Mouse (Mus musculus): ENCODE data around the gene Cldn6. TPM values are rescaled to one million over a fixed set of nuclear protein-coding genes. Genes with fewer than 3 reads are reported as not detected.

The Cldn6 gene
- total and polyA plus RNA-seq, 3 experiments: not detected

DNA sequence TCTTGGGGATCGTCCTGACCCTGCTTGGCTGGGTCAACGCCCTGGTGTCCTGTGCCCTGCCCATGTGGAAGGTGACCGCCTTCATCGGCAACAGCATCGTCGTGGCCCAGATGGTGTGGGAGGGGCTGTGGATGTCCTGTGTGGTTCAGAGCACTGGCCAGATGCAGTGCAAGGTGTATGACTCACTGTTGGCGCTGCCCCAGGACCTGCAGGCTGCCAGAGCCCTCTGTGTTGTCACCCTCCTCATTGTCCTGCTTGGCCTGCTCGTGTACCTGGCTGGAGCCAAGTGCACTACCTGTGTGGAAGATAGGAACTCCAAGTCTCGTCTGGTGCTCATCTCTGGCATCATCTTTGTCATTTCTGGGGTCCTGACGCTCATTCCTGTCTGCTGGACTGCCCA lies 2.0 kb downstream of the Cldn6 start (continued):
- no peak for TF ChIP-seq MYC (IDR thresholded peaks at IDR 0.05; ENCODE audit: low read depth, low read length)
- TF ChIP-seq TBP (conservative IDR thresholded peaks at IDR 0.05; ENCODE audit: low read depth, low read length): no peak

GRCm38 (mm10) chr17:23682092-23682491 lies 3.0 kb downstream of the Cldn6 start:
- H3K4me3 ChIP-seq (replicated peaks in 1 of 3; ENCODE audit: low read depth in 2 of 3, low read length in 2 of 3, poor library complexity in 1 of 3): no peak overlapping the region
- no peak overlapping the region for H3K4me2 ChIP-seq (ENCODE audit: insufficient read depth, low read depth, poor library complexity, severe bottlenecking)
- no peak overlapping the region for H3K9ac ChIP-seq (ENCODE audit: insufficient read depth, low read depth)
- DNase-seq (ENCODE audit: extremely low read depth): no peak
- dilution Hi-C loops (cut with MboI; ENCODE audit: extremely low pct_ligation_motif_present, extremely low pct_unique_long_range_greater_than_20kb, low sequenced_read_pairs): no loop called here
- in situ Hi-C loops (cut with MboI; ENCODE audit: low pct_ligation_motif_present, low pct_unique_long_range_greater_than_20kb, low sequenced_read_pairs): no loop called here
- H3K9me3 ChIP-seq (replicated peaks; ENCODE audit: low read length): no peaks in the 10 kb centered on the region
- peaks cover 82% of the 10 kb centered on the region for H3K27me3 ChIP-seq (replicated peaks)
- H3K36me3 ChIP-seq (replicated peaks in 1 of 2; ENCODE audit: control insufficient read depth in 1 of 2, insufficient read depth in 1 of 2, low read length in 1 of 2): no peaks in the 10 kb centered on the region
- no peak overlapping the region for H3K27ac ChIP-seq (ENCODE audit: insufficient read depth, low read depth)
- H3K4me1 ChIP-seq (ENCODE audit: control insufficient read depth in 1 of 2, insufficient read depth in 2 of 2): peaks cover 12 to 18% of the 10 kb centered on the region in 2 experiments; a peak in 3 of 4 replicates
- no peaks in the 10 kb centered on the region for H3K79me2 ChIP-seq (replicated peaks; ENCODE audit: control insufficient read depth, extremely low read depth, insufficient read depth, poor library complexity, severe bottlenecking)
- TF ChIP-seq ZKSCAN1 (IDR thresholded peaks at IDR 0.05; ENCODE audit: borderline replicate concordance, low read depth, low read length) (no peak), RCOR1 (conservative IDR thresholded peaks at IDR 0.05; ENCODE audit: low read depth, low read length) (no peak), MAZ (IDR thresholded peaks at IDR 0.05; ENCODE audit: low read depth, low read length) (no peak), USF1 (IDR thresholded peaks at IDR 0.05; ENCODE audit: low read depth, low read length) (no peak), NRF1 (IDR thresholded peaks at IDR 0.05; ENCODE audit: low read depth, low read length) (no peak), TBP (conservative IDR thresholded peaks at IDR 0.05; ENCODE audit: low read depth, low read length) (no peak), POLR2A (IDR thresholded peaks at IDR 0.05; ENCODE audit: low read depth, low read length) (no peak), NELFE (IDR thresholded peaks at IDR 0.05; ENCODE audit: low read depth, low read length) (no peak), E2F4 (IDR thresholded peaks at IDR 0.05; ENCODE audit: insufficient replicate concordance, low read depth, low read length) (no peak), JUN (IDR thresholded peaks at IDR 0.05; ENCODE audit: insufficient read depth, low read depth, low read length) (no peak), IRF4 (IDR thresholded peaks at IDR 0.05; ENCODE audit: low read depth, low read length) (no peak)

DNA sequence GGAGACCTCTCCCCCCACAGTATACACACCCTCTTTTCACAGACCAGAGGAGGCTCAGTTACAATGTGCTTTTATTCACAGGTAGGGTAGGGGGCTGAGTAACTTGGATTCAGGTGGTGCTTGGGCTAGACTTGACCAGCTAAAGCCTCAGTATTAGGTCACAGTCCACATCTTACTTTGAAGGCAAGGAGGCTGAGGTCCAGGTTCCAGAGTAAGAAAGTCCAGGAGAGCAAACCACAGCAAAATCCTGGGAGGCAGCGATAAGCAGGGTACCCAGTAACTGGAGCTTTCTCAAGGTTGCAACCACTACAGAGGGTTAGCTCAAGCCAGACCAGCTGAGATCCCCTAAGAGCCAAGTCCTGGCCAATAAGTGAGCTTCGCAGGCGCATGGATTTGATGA lies 3.5 kb downstream of the Cldn6 start:
- in situ Hi-C loops (cut with MboI; ENCODE audit: low pct_ligation_motif_present, low pct_unique_long_range_greater_than_20kb, low sequenced_read_pairs) (no loop called here), dilution Hi-C loops (cut with MboI; ENCODE audit: extremely low pct_ligation_motif_present, extremely low pct_unique_long_range_greater_than_20kb, low sequenced_read_pairs) (no loop called here)
- Histone ChIP-seq H3K27me3 (replicated peaks) (peaks cover 80% of the 10 kb centered on the region), H3K9me3 (replicated peaks; ENCODE audit: low read length) (no peaks in the 10 kb centered on the region), H3K27ac (ENCODE audit: insufficient read depth, low read depth) (no peak overlapping the region), H3K36me3 (replicated peaks in 1 of 2; ENCODE audit: control insufficient read depth in 1 of 2, insufficient read depth in 1 of 2, low read length in 1 of 2) (no peaks in the 10 kb centered on the region), H3K4me1 (ENCODE audit: control insufficient read depth in 1 of 2, insufficient read depth in 2 of 2) (peaks cover 12 to 17% of the 10 kb centered on the region in 2 experiments; a peak in 3 of 4 replicates), H3K79me2 (replicated peaks; ENCODE audit: control insufficient read depth, extremely low read depth, insufficient read depth, poor library complexity, severe bottlenecking) (no peaks in the 10 kb centered on the region), H3K4me3 (replicated peaks in 1 of 3; ENCODE audit: low read depth in 2 of 3, low read length in 2 of 3, poor library complexity in 1 of 3) (no peak overlapping the region), H3K4me2 (ENCODE audit: insufficient read depth, low read depth, poor library complexity, severe bottlenecking) (no peak overlapping the region), H3K9ac (ENCODE audit: insufficient read depth, low read depth) (no peak overlapping the region)
- TF ChIP-seq ELF1 (IDR thresholded peaks at IDR 0.05; ENCODE audit: low read depth, low read length) (no peak), CHD1 (IDR thresholded peaks at IDR 0.05; ENCODE audit: low read depth, low read length) (no peak)
- no peak for DNase-seq (ENCODE audit: extremely low read depth)
